Mouse (Mus musculus): Measurements from ENCODE around the gene Polrmt. TPM values are rescaled to one million over a fixed set of nuclear protein-coding genes. Genes with fewer than 3 reads are reported as not detected.

The Polrmt gene
- total and polyA plus RNA-seq, 3 experiments: 13.5 to 50.5 (median 49.0) TPM

- Histone ChIP-seq H3K36me3 (replicated peaks in 1 of 2; ENCODE audit: control insufficient read depth in 1 of 2, insufficient read depth in 1 of 2, low read length in 1 of 2) (peaks cover 39 to 55% of the 10 kb centered on the region in 2 experiments), H3K27me3 (replicated peaks) (peaks cover 21% of the 10 kb centered on the region), H3K27ac (ENCODE audit: insufficient read depth, low read depth) (no peak overlapping the region), H3K4me3 (replicated peaks in 1 of 3; ENCODE audit: low read depth in 2 of 3, low read length in 2 of 3, poor library complexity in 1 of 3) (no peak overlapping the region), H3K9me3 (replicated peaks; ENCODE audit: low read length) (no peaks in the 10 kb centered on the region), H3K4me1 (ENCODE audit: control insufficient read depth in 1 of 2, insufficient read depth in 2 of 2) (peaks cover 6 to 17% of the 10 kb centered on the region in 2 experiments), H3K9ac (ENCODE audit: insufficient read depth, low read depth) (no peak overlapping the region), H3K4me2 (ENCODE audit: insufficient read depth, low read depth, poor library complexity, severe bottlenecking) (no peak overlapping the region), H3K79me2 (replicated peaks; ENCODE audit: control insufficient read depth, extremely low read depth, insufficient read depth, poor library complexity, severe bottlenecking) (peaks cover 20% of the 10 kb centered on the region)
- in situ Hi-C loops (cut with MboI; ENCODE audit: low pct_ligation_motif_present, low pct_unique_long_range_greater_than_20kb, low sequenced_read_pairs) (no loop called here), dilution Hi-C loops (cut with MboI; ENCODE audit: extremely low pct_ligation_motif_present, extremely low pct_unique_long_range_greater_than_20kb, low sequenced_read_pairs) (no loop called here)
- peak; percentile 55 for DNase-seq (ENCODE audit: extremely low read depth)
- TF ChIP-seq POLR2A (IDR thresholded peaks at IDR 0.05; ENCODE audit: low read depth, low read length): 0 out of 2 replicates have a peak, but pooled peaks have one; percentile 7
- TF ChIP-seq MEF2A (IDR thresholded peaks at IDR 0.05; ENCODE audit: borderline replicate concordance, low read depth, low read length): no peak
- peak; percentile 13 for TF ChIP-seq RAD21 (IDR thresholded peaks at IDR 0.05; ENCODE audit: low read depth, low read length)
- TF ChIP-seq CTCF (conservative IDR thresholded peaks at IDR 0.05 in 1 of 2, IDR thresholded peaks at IDR 0.05 in 1 of 2; ENCODE audit: low read depth in 2 of 2, low read length in 2 of 2): peak; percentile 46 to 68
These were observed 34.4 kb downstream of the Polrmt start for GRCm38 (mm10) chr10:79712029-79712428.

DNA sequence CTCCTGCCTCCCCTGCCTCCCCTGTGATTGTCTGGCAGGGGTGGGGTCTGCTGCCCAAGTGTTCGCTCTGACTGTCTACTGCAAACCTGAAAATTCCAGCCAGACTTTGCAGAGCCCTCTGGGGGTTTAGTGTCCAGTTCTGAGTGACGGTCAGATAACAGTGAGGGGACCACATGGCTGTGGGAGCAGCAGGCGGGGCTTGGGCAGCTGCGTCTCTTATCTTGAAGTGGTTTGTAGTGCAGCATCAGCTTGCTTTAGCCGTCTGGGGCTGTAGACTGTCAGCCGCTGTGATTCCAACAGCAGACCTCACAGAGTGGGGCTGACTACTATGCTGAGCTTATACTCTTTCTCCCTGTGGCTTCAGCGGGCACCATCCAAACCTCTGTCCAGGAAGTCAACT is 37.1 kb downstream of the Polrmt start:
- no peak overlapping the region for H3K27ac ChIP-seq (ENCODE audit: insufficient read depth, low read depth)
- no peaks in the 10 kb centered on the region for H3K27me3 ChIP-seq (replicated peaks)
- peaks cover 39 to 69% of the 10 kb centered on the region in 2 experiments for H3K36me3 ChIP-seq (replicated peaks in 1 of 2; ENCODE audit: control insufficient read depth in 1 of 2, insufficient read depth in 1 of 2, low read length in 1 of 2)
- TF ChIP-seq MXI1 (IDR thresholded peaks at IDR 0.05; ENCODE audit: low read depth, low read length): no peak
- TF ChIP-seq USF1 (IDR thresholded peaks at IDR 0.05; ENCODE audit: low read depth, low read length): no peak
- TF ChIP-seq POLR2A (IDR thresholded peaks at IDR 0.05; ENCODE audit: low read depth, low read length): no peak
- TF ChIP-seq TBP (conservative IDR thresholded peaks at IDR 0.05; ENCODE audit: low read depth, low read length): no peak
- no peak for TF ChIP-seq MEF2A (IDR thresholded peaks at IDR 0.05; ENCODE audit: borderline replicate concordance, low read depth, low read length)
- TF ChIP-seq JUN (IDR thresholded peaks at IDR 0.05; ENCODE audit: insufficient read depth, low read depth, low read length): no peak
- no peak for TF ChIP-seq GABPA (IDR thresholded peaks at IDR 0.05; ENCODE audit: insufficient replicate concordance, low read depth, low read length)
- dilution Hi-C loops (cut with MboI; ENCODE audit: extremely low pct_ligation_motif_present, extremely low pct_unique_long_range_greater_than_20kb, low sequenced_read_pairs): no loop called here
- H3K9me3 ChIP-seq (replicated peaks; ENCODE audit: low read length): no peaks in the 10 kb centered on the region
- no peak overlapping the region for H3K9ac ChIP-seq (ENCODE audit: insufficient read depth, low read depth)
- no peak for DNase-seq (ENCODE audit: extremely low read depth)
- no peak overlapping the region for H3K4me2 ChIP-seq (ENCODE audit: insufficient read depth, low read depth, poor library complexity, severe bottlenecking)
- H3K4me3 ChIP-seq (replicated peaks in 1 of 3; ENCODE audit: low read depth in 2 of 3, low read length in 2 of 3, poor library complexity in 1 of 3): no peak overlapping the region
- peaks cover 46% of the 10 kb centered on the region for H3K79me2 ChIP-seq (replicated peaks; ENCODE audit: control insufficient read depth, extremely low read depth, insufficient read depth, poor library complexity, severe bottlenecking)
- in situ Hi-C loops (cut with MboI; ENCODE audit: low pct_ligation_motif_present, low pct_unique_long_range_greater_than_20kb, low sequenced_read_pairs): no loop called here
- H3K4me1 ChIP-seq (ENCODE audit: control insufficient read depth in 1 of 2, insufficient read depth in 2 of 2): peaks cover 21 to 33% of the 10 kb centered on the region in 2 experiments

DNA sequence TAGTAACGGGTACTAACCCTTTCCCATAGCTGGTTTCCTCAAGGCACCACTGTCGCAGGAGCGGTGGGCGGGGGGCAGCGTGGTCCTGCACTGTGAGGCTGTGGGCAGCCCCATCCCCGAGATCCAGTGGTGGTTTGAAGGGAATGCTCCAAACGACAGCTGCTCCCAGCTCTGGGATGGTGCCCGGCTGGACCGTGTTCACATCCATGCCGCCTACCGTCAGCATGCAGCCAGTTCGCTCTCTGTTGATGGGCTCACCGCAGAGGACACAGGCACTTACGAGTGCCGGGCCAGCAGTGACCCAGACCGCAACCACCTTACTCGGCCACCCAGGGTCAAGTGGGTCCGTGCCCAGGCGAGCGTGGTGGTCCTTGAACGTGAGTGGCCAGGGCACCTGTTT is 37.7 kb downstream of the Polrmt start:
- dilution Hi-C loops (cut with MboI; ENCODE audit: extremely low pct_ligation_motif_present, extremely low pct_unique_long_range_greater_than_20kb, low sequenced_read_pairs): no loop called here
- H3K9ac ChIP-seq (ENCODE audit: insufficient read depth, low read depth): no peak overlapping the region
- in situ Hi-C loops (cut with MboI; ENCODE audit: low pct_ligation_motif_present, low pct_unique_long_range_greater_than_20kb, low sequenced_read_pairs): no loop called here

More for the DNA sequence above, 37.7 kb downstream of the Polrmt start:
- H3K27me3 ChIP-seq (replicated peaks): no peaks in the 10 kb centered on the region
- H3K79me2 ChIP-seq (replicated peaks; ENCODE audit: control insufficient read depth, extremely low read depth, insufficient read depth, poor library complexity, severe bottlenecking): peaks cover 46% of the 10 kb centered on the region
- no peaks in the 10 kb centered on the region for H3K9me3 ChIP-seq (replicated peaks; ENCODE audit: low read length)
- H3K27ac ChIP-seq (ENCODE audit: insufficient read depth, low read depth): no peak overlapping the region
- H3K4me2 ChIP-seq (ENCODE audit: insufficient read depth, low read depth, poor library complexity, severe bottlenecking): no peak overlapping the region
- TF ChIP-seq MEF2A (IDR thresholded peaks at IDR 0.05; ENCODE audit: borderline replicate concordance, low read depth, low read length) (no peak), E2F4 (IDR thresholded peaks at IDR 0.05; ENCODE audit: insufficient replicate concordance, low read depth, low read length) (no peak), EP300 (IDR thresholded peaks at IDR 0.05; ENCODE audit: low read length) (no peak), NRF1 (IDR thresholded peaks at IDR 0.05; ENCODE audit: low read depth, low read length) (no peak), UBTF (IDR thresholded peaks at IDR 0.05; ENCODE audit: low read depth, low read length) (no peak), CTCF (conservative IDR thresholded peaks at IDR 0.05 in 1 of 2, IDR thresholded peaks at IDR 0.05 in 1 of 2; ENCODE audit: low read depth in 2 of 2, low read length in 2 of 2) (no peak), JUND (conservative IDR thresholded peaks at IDR 0.05; ENCODE audit: low read depth, low read length) (no peak), ELF1 (IDR thresholded peaks at IDR 0.05; ENCODE audit: low read depth, low read length) (no peak), USF2 (conservative IDR thresholded peaks at IDR 0.05; ENCODE audit: low read depth, low read length) (no peak), IRF4 (IDR thresholded peaks at IDR 0.05; ENCODE audit: low read depth, low read length) (no peak)
- no peak for DNase-seq (ENCODE audit: extremely low read depth)
- H3K4me3 ChIP-seq (replicated peaks in 1 of 3; ENCODE audit: low read depth in 2 of 3, low read length in 2 of 3, poor library complexity in 1 of 3): no peak overlapping the region
- peaks cover 39 to 69% of the 10 kb centered on the region in 2 experiments for H3K36me3 ChIP-seq (replicated peaks in 1 of 2; ENCODE audit: control insufficient read depth in 1 of 2, insufficient read depth in 1 of 2, low read length in 1 of 2)
- H3K4me1 ChIP-seq (ENCODE audit: control insufficient read depth in 1 of 2, insufficient read depth in 2 of 2): peaks cover 21 to 35% of the 10 kb centered on the region in 2 experiments
